Mouse (Mus musculus) fibroblast of lung, adult 2 months (primary cell): ENCODE results near the gene Mcts2.
"Not testable (repeated sequence)": the region's sequence is repeated elsewhere in the genome, so short reads cannot be mapped to it uniquely, and the experiment has no call there.

Source experiments
- DNase-seq: peaks from one replicate; pipeline ENCODE4 v3.0.0-alpha.2; 2011; ENCODE audit warnings: low read depth

Gene Mcts2

DNA sequence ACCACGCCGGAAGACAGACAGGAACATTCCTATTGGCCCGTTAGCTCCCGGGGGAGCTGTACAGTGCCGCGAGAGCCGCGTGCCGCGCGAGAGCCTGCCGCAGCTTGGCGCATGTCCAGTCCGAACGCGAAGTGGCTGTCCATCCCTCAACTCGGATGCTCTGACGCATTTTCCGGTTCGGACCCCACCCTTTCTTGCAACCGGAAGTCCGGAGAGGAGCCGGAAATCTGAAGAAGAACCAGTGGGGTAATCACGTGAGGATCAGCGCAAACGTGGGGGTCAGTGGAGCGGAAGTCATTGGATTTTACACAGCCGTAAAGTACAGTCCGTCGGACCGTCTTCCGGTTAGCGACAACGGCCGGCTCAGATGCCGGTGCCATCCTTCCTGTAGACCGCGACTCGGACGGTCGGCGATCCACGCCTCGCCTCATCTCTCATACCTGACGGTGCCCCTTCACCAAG lies at the start of gene Mcts2:
TSS of gene Mcts2 (plus strand) at position 230 of the 462 bp plus-strand sequence.
- DNase-seq: peak; percentile 80

DNA sequence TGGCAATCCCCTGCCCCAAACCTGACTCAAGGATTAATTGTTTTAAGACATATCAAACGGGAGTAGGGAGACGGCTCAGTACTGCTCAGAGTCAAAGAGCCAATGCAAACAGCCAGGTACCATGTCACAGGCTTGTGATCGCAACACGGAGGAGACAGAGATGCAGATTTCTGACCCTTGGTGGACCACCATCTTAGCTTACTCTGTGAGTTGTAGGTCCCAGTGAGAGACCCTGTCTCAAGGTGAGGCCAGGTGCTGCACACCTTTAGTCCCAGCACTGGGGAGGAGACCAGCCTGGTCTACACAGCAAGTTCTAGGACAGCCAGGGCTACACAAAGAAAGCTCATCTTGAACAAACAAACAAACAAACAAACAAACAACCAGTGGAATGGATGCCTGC lies 49.5 kb upstream of the Mcts2 start:
- DNase-seq: no peak

DNA sequence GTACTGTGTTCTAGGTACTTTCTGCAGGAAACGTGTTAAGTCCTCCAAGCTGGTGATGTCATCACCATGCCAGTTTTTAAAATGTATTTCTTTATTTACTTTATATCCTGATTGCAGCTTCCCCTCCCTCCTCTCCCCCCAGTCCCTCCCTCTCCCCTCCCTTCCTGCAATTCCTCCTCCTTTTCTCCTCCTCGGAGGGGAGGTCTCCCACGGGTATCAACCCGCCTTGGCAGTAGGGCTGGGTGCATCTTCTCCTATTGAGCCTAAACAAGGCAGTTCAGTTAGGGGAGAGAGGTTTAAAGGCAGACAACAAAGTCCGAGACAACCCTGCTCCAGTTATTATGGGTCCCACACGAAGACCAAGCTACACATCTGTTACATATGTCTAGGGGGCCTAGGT lies 48.0 kb upstream of the Mcts2 start:
- DNase-seq: no peak

DNA sequence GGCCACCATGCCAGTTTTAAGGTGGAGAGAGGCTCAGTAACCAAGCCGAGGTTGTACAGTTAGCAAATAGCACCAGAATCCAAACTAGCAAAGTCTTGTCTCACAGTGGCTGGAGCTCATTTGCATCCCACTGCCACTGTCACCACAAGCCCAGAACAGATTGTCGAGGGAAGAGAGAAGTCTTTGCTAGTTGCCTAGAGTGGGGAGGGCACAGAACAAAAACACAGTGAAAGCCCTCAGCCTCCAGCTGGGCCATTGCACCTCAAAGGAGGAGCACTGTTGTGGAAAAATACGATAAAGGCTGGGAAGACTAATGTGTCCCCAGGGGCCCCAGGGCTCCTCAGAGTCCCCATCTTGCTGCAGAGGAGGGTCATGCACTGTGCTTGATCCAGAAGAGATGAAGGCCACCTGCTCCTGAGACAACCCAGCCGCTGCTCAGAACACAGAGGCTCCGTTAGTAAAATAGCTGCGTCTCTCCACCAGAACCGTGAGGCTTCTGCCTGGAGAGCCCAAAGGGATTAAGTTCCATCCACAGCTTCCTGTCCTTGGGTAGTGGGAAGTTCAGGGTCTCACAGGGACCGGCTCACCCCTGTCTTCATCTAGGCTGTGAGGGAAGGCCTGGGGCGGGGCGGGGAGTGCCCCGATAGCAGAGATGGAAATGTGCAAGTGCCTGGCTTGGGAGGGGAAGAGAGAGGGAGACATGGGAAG lies 47.3 kb upstream of the Mcts2 start:
- no peak for DNase-seq

DNA sequence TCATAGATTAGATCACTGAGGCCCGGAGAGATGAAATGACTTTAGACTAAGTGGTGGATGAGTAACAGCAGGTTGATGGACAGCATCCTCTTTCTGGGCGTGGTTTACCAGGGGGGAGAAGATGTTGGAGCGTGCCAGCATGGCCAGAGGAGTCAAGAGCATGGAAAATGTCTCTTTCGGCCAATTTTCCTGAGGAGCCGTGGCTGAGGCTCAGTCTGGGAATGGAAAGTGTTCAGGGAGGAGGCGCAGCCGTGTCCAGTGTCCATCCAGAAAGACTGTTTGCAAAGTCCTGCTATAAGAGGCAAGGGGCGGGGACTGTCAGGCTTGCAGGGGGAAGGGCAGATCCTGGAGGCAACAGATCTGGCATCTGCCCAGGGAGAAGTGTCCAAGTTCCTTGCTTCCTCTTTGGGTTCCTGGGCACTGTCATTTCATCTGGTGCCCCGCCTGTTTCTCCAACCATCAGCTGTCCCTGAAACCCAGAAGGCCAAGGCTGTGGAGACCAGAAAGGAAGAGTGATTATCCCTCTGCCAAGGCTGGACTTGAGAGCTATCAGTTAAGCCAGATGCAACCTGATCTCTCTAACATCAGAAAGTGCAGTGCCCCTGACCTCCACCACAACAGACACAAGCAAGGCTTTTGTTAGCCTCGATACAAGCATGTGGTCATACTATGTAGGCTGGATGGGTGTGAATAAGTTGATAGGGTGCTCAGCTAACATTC lies 33.8 kb upstream of the Mcts2 start:
- peak; percentile 67 for DNase-seq

DNA sequence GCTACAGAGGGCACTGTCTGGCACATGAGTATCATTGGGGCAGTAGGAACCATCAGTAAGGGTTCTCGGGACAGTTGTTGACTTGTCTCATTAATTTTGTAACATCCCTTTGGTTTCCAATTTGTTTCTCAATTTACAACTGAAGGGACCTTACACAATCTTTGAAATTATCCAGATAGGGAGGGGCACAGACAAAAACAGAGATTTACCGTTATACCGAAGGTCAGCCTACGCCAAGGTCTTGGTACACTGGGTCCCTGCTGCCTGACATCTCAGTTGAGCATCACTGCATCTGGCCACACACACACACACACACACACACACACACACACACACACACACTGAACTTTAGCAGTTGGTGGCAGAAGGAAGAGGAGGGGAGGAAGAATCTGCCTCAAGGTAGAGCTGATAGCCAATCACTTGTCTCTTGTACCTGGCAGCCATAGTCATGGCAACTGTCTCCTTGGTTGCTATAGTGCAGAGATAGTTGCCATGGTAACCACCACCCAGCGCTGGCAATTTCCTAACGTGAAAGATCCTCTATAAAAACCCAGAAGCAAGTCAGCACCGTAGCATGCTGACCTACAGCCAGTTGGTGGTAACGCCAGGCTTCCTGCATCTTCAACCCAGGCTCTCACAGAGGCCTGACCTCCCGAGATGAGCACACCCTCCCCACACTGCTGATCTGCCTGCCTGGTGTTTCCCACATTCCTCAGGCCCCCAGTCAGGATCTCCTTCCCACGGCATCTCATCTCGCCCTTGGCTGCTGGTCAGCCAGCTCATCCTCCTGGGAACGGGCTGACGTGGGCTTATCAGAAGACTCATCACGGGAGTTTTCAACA lies 32.7 kb upstream of the Mcts2 start:
- no peak for DNase-seq

DNA sequence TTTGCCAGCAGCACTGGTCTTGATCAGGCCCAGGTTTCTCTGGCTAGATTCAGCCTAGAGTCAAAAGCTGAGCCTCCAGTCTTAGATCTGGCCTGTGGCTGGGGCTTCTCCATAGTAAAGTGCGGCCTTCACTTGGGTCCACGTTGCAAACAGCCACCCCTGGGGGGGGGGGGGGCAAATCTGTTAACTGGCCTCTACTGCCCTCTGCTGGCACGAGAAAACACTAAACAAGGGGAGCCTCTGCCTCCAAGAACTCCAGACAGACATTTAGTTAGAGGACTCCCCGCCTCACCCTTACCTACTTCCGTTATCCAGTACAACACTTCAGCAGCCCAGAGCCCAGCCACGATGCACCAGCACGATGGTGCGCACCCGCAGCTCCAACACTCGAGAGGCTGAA lies 29.4 kb upstream of the Mcts2 start:
- DNase-seq: no peak

DNA sequence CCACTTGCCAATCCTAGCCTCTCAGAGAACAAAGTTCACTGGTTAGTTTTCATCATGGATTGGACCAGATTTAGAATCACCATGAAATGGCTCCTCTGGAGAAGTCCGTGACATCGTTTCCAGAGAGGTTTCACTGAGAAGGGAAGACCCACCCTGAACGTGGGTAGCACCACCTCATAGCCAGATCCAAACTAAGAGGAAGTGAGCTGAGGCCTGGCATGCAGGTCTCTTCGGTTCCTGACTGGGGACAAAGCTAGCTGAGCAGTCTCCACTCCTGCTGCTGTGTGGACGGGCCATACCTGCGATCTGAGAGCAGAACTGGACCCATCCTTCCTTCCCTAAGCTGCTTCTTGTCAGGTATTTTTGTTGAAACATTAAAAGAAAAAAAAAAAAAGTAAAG lies 25.7 kb upstream of the Mcts2 start:
- no peak for DNase-seq

DNA sequence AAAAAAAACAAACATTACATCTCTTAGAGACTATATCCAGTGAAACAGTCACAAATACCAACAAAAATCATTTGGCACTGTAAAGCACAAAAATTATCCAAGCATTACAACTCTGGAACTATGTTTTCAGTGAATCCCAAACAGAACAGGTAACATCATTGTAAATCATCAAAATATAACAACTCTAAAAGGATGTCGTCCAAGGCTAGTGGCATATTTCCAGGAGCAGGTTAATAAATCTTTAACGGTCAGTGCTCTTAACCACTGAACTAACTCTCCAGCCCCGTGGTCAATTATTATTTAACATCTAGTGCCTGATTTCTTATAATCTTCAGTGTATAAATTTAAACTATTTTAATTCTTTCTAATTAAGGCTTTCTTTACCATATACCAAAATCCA lies 20.6 kb upstream of the Mcts2 start:
- not testable (repeated sequence) for DNase-seq

DNA sequence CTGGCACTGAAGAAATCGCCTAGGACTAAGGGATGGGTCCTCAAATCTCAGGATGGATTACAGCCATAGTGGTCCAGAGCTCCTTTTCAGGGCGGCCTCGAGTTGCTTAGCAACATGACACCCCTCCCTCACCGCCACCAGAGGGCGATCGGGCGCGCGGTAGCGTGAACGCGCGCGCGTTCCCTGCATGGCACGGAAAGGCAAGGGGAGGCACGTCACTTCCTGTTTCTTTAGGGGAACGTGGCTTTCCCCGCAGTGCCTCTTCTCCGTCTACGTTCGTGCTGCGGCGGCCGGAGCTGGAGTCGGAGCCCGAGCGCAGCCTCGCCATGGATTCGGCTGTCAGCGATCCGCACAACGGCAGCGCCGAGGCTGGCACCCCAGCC lies 17.6 kb upstream of the Mcts2 start, which contains the start of gene H13:
TSS of gene H13 (plus strand) at position 206 of the 383 bp plus-strand sequence.
- DNase-seq: no peak

DNA sequence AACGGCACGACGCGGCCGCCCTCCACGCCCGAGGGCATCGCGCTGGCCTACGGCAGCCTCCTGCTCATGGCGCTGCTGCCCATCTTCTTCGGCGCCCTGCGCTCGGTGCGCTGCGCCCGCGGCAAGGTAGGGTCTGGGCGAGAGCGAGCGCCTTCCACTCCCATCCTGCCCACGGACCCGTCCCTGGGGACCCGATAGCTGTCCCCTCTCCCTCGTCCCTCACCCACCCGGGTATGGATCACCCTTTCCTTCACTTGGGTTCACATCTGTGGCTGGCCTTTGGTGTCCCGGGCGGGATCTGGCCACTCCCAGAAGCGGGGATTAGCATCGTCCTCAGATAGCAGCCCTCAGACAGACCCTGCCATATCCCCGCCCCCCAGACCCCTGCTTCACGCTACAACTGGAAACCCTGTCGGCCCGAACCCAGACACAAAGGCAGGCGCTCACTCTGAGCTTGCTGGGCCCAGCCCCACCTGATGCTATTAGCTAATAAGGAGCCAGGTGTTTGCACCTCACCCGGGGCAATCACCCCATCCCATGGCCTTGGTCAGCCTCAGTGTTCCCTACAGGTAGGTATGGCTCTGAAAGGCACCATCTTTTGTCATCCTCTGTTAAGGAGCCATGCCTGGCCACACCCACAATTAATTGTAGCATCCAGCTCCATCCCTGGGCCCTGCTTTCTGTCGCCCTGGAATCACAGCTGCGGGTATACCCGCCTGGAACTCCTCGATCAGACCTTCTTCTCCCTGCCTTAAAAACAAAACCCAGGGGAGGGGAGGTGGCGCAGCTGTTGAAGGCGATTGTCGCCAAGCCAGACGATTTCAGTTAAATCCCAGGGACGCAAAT lies 17.0 kb upstream of the Mcts2 start:
- no peak for DNase-seq

DNA sequence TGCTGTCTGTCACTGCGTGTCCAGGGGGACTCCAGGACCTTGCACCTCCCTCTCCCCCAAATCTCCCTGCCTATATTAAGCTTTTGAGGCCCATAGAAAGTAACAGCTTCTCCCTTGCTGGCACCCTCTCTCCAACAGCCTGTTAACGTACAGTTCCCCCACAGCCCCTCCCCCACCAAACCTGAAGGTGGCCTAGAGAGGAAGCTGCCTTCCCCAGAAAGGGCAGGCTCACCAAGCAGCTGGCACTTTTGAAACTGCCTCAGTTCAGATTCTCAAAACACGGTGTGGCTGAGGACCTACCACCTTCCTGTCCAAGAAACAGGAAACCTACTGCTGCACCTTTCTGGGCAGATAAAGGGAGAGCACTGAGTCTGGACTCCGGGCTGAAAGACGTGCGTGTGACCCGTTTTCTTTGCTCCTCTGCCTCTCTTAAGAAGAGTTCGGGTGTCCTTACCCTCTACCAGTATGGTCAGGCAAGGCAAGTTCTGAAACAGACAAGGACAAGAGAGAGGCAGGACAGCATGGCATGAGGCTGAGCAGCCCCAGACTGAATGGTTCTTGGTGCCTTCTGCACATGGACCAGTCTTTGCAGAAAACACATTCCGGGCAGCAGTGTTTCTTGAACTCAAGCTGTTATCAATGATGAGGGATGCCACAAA lies 15.7 kb upstream of the Mcts2 start:
- no peak for DNase-seq

DNA sequence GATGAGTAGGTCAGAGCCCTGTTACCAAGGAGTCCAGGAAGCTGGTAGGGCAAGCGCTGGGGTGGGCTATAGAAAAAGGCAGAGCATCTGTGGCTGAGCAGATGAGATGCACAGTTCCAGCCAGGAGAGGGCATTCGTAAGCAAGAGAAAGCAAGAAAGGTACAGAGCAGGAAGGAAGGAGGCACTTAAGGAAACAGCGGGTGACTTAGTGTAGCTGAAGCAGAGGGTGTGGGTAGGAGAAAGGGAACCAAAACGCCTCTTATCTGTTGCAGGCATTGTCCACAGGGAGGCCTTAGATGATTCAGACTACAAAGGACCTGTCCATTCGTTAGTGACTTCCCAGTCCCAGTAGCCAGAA lies 15.2 kb upstream of the Mcts2 start:
- no peak for DNase-seq

DNA sequence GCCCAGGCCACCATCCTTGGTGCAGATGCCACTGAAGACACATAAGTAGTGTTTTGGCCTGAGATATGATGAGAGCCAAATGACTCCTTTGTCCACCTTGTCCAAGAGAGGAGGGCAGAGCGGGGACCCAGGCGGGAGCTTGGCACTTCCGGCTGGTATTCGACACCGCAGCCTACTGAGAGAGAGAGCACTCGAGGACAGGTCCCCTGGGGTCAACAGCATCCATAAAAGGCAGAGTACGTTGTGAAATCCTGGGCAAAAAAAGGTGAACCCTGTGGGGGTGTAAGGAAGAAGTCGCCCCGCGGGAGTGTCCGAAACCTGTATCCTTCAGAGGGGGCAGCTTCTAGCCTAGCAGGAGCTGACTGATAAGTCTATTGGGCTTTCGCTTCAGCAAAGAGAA lies 14.7 kb upstream of the Mcts2 start:
- no peak for DNase-seq

DNA sequence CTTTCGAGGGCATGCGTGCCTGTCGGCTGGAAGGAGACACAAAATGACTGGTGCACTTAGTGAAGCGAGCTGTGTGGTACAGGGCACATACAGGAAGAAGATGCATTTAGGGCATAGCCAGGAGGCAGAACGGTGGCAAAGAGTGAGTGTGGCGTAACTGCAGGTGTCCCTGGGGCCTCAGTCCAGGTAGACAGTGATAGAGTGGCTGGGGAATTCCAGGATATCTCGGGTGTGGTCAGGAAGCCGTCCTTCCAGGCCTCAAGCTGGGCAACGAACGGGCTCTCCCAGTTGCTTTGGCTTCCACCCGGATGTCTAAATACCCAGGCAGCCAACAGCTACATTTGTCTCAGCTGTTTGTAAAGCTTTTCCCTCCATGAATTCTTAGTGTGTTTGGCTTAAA lies 12.7 kb upstream of the Mcts2 start:
- DNase-seq: no peak

DNA sequence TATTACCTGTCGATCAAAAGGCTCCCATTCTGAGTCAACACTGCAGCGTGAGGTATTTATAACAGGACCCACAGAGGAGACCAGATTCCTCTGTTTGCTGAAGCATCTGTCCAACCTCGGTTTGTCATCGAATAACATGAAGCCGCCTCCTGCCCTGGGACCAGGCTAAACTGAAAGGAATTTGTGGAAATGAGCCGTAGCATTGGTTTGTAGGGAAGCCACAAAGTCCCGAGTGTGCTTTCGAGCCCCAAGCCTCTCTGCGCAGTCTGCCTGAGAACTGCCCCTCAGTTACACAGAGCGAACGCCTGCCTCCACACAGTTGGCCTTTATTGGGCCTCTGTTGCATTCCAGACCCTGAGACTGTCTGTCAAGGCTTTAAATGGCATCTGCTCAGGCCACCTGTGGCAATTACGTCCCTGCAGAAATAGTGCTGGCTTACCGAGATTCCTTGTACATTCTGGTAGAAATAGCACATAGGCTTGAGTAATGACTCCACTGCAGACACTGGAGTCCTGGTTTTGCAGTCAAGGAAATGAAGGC lies 11.5 kb upstream of the Mcts2 start:
- DNase-seq: peak; percentile 85

DNA sequence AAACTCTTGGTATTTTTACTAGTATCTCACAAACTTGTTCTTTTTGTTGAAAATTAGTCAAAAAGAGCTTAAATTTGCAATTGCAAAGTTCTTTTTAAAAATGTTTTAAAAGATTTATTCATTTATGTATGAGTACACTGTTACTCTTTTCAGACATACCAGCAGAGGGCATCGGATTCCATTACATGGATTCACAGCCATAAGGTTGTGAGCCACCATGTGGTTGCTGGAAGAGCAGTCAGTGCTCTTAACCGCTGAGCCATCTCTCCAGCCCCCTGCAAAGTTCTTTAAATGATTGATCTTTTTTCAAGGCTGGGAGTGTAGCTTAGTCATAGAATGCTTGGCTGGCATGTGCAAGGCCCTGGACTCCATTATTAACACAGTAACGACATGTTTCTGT lies 8.5 kb upstream of the Mcts2 start:
- DNase-seq: no peak

DNA sequence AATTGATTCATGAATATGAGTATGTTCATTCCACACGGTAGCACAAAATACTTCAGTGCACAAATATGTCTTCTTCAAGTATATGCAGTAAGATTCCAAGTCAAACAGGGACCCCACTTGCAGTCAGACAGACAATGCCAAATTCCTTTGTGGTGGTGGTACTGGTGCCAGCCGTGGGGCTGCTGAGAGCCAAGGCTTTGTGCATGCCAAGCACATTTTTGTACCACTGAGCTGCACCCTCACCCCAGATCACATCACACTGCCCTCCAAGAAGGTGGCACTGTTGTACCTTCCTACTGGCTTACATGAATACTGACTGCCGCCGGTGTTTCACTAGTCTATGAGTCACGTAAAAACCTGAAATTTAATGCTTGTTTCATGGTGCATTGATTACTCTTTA lies 7.9 kb upstream of the Mcts2 start:
- DNase-seq: no peak

DNA sequence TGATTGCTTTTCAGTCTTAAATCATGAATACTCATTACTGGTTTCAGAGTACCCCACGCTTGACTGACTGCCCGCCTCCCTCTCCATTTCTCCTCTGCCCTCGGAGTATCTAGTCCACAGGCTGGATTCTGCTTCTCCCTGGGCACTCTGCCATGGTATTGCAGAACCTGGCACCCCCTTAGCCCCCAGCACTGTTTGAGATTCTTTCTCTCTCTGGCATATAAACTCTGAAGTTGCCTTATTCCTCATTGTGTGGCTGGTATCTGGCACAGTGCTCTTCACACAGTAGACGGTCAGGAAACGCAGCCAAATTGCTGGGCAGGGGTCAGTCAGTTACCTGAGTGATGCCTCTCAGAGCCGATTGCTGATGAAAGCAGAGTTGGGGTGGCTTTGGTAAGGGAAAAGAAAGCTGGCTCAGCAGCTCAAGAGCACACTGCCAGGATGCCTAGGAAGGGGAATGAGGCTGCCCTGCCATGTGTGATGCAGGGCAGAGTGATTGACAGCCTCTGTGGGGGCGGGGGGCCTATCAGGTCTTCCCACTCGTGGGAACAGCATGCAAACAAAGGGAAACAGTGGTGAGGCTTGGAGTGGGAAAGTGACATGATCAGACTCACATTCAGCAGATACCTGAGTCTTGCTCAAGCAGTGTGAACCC lies 7.0 kb upstream of the Mcts2 start:
- no peak for DNase-seq

DNA sequence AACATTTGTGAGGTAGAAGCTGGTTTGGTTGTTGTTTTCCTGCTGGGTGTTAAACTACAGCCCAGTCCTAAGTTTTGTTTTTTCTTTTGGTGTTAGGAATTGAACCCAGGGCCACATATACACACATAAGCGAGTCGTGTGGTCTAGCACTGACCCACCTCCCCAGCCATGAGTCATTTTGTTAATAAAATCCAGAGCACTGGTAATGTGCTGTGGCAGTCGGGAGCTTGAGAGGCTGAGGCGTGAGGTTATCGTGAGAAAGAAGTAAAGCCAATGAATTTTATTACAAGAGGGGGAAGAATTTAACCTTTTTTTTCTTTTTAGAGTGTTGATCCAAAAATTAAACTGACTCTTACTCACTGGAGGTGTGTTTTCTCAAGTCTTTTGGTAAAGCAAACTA lies 3.7 kb upstream of the Mcts2 start:
- DNase-seq: peak; percentile 87

DNA sequence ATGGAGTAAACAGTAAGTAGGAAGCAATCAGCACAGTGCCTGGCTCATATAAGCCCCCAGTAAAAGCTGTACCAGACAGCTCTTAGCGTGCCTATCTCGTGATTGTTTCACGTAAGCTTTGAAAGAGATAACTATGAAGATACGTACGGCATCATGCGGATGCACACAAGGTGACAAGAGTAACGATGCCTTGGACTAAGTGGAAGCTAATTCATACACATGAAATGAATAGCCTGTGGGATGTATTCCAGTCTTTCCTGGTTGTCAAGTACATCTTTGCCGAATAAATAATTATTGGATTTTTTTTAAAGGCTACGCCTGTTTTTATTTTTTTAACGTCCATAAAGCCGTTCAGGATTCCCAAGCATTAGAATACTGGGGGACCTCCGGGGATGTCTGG lies 436 bp upstream of the Mcts2 start:
- DNase-seq: no peak
